Mouse (Mus musculus) CH12.LX (cell line): ENCODE data around the gene Fgfr2.

Experiments used
- CTCF ChIP-seq, 2 experiments: IDR thresholded peaks in 1 of 2; conservative IDR thresholded peaks in 1 of 2; 2 replicates each; pipeline ENCODE4 v1.5.1; 2011 to 2012; ENCODE audit warnings: low read depth in 2 of 2, low read length in 2 of 2, improper control_type of control experiment in 1 of 2, inconsistent platforms in 1 of 2, mild to moderate bottlenecking in 1 of 2, moderate library complexity in 1 of 2
- E2F4 ChIP-seq: IDR thresholded peaks from 2 replicates; pipeline ENCODE4 v1.6.1; 2011; ENCODE audit warnings: low read depth, low read length, improper control_type of control experiment; ENCODE audit not compliant: insufficient replicate concordance
- EP300 ChIP-seq: IDR thresholded peaks from 2 replicates; pipeline ENCODE4 v1.6.1; 2011; ENCODE audit warnings: low read length, improper control_type of control experiment
- HCFC1 ChIP-seq: IDR thresholded peaks from 2 replicates; pipeline ENCODE4 v1.6.1; 2012; ENCODE audit warnings: low read depth, mild to moderate bottlenecking, inconsistent platforms, low read length, improper control_type of control experiment
- JUN ChIP-seq: IDR thresholded peaks from 2 replicates; pipeline ENCODE4 v1.6.1; 2011; ENCODE audit warnings: low read depth, mild to moderate bottlenecking, low read length, improper control_type of control experiment, moderate library complexity; ENCODE audit not compliant: insufficient read depth
- MAX ChIP-seq: IDR thresholded peaks from 2 replicates; pipeline ENCODE4 v1.6.1; 2011; ENCODE audit warnings: low read length, improper control_type of control experiment
- MYC ChIP-seq: IDR thresholded peaks from 2 replicates; pipeline ENCODE4 v1.6.1; 2011; ENCODE audit warnings: low read depth, mild to moderate bottlenecking, improper control_type of control experiment, low read length
- NELFE ChIP-seq: IDR thresholded peaks from 2 replicates; pipeline ENCODE4 v1.6.1; 2011; ENCODE audit warnings: low read depth, low read length, improper control_type of control experiment
- POLR2A ChIP-seq: IDR thresholded peaks from 2 replicates; pipeline ENCODE4 v1.6.1; 2011; ENCODE audit warnings: low read depth, mild to moderate bottlenecking, improper control_type of control experiment, low read length
- RAD21 ChIP-seq: IDR thresholded peaks from 2 replicates; pipeline ENCODE4 v1.6.1; 2011; ENCODE audit warnings: low read depth, mild to moderate bottlenecking, low read length, improper control_type of control experiment, moderate library complexity
- SIN3A ChIP-seq: IDR thresholded peaks from 2 replicates; pipeline ENCODE4 v1.6.1; 2012; ENCODE audit warnings: low read length, improper control_type of control experiment, inconsistent platforms
- ZKSCAN1 ChIP-seq: IDR thresholded peaks from 2 replicates; pipeline ENCODE4 v1.6.1; 2012; ENCODE audit warnings: low read depth, inconsistent platforms, low read length, improper control_type of control experiment, borderline replicate concordance
- ZMIZ1 ChIP-seq: IDR thresholded peaks from 2 replicates; pipeline ENCODE4 v1.6.1; 2012; ENCODE audit warnings: low read depth, mild to moderate bottlenecking, inconsistent platforms, low read length, improper control_type of control experiment

- no peak for TF ChIP-seq E2F4
- TF ChIP-seq CTCF (conservative IDR thresholded peaks at IDR 0.05 in 1 of 2, IDR thresholded peaks at IDR 0.05 in 1 of 2; ENCODE audit: low read depth in 2 of 2, low read length in 2 of 2) = no peak
- TF ChIP-seq ZKSCAN1 = no peak
- no peak for TF ChIP-seq POLR2A
- no peak for TF ChIP-seq RAD21
- TF ChIP-seq MYC = no peak
- TF ChIP-seq NELFE = no peak
- no peak for TF ChIP-seq ZMIZ1
- TF ChIP-seq JUN = no peak
- TF ChIP-seq EP300 = no peak
- no peak for TF ChIP-seq MAX
- TF ChIP-seq SIN3A = no peak
- no peak for TF ChIP-seq HCFC1
These were observed 923.5 kb downstream of the Fgfr2 start for GRCm38 (mm10) chr7:132199686-132200085.
